Mouse (Mus musculus): Measurements from ENCODE around the gene Pitpnm2.

The Pitpnm2 gene

GRCm38 (mm10) chr5:124247986-124248626, 1.5 kb downstream of the Pitpnm2 start:
- DNase-seq (ENCODE audit: low spot score in 2 of 2), result no peak

- DNase-seq (ENCODE audit: low spot score in 2 of 2), result no peak
These were observed 2.3 kb downstream of the Pitpnm2 start for GRCm38 (mm10) chr5:124247296-124247695.

DNA sequence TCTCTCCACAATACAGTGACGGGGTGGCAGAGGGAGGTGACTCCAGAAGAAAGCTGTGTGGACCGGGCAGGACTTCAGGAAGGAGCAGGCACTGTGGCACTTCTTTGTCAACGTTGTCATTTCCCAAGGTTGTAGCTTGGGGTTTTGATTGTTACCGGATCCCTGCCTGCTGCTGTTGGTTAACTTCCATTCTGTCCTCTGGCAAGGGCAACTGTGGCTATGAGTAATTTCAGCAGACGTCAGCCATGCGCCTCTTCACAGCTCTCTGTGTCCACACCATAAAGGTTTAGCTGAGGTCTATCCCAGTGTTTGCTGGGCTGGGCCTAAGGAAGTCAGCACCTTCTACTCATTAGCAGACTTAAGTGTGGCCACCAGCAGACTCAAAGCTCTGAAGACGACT, 4.7 kb downstream of the Pitpnm2 start:
- DNase-seq (ENCODE audit: low spot score in 2 of 2), result no peak

DNA sequence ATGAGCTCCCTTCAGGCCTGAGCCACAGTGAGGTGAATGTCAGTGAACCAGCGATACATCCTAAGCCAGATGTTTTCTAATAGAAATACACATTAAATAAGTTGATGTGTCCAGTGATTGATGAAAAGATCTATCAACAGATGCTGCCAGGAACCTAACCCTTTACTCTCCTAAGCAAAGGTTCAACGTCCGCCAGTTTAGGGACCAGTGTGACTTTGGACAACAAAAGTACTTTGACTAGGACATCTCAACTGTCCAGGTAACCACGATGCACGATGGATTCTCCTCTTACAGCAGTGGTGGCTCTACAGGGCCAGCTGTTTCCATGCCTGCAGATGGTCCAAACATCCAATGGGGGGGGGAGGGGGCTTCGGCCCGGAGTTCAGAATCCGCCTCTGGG, 5.1 kb downstream of the Pitpnm2 start:
- no peak for DNase-seq (ENCODE audit: low spot score in 2 of 2)

DNA sequence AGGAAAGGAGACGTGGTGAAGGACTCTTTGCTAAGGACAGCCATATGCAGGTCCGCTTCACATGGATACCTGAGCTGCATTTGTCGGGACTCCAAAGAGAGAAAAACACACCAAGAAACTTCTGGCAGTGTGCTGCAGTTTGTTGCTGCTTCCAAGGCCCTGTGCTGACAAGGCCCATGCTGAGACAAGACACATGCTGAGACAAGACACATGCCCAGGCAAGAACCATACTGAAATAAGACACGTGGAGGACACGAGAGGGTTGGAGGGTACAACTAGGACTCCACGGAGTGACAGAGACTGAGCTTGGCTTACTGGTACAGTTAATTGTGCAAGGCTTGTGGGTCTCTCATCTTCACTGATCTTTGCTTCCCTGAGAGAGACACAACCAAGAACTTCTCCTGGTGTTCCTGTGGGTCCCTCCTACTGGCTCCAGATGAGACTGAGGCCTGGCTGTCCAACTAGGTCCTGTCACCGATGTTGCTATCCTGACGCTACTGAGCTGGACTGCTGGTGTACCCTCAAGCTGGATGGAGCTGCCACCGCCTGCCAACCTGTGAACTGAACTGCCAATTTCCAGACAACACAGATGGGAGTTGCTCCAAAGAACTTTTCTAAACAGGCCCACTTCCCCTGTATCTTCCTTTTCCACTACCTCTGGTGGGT, 6.2 kb downstream of the Pitpnm2 start:
- no peak for DNase-seq (ENCODE audit: low spot score in 2 of 2)

DNA sequence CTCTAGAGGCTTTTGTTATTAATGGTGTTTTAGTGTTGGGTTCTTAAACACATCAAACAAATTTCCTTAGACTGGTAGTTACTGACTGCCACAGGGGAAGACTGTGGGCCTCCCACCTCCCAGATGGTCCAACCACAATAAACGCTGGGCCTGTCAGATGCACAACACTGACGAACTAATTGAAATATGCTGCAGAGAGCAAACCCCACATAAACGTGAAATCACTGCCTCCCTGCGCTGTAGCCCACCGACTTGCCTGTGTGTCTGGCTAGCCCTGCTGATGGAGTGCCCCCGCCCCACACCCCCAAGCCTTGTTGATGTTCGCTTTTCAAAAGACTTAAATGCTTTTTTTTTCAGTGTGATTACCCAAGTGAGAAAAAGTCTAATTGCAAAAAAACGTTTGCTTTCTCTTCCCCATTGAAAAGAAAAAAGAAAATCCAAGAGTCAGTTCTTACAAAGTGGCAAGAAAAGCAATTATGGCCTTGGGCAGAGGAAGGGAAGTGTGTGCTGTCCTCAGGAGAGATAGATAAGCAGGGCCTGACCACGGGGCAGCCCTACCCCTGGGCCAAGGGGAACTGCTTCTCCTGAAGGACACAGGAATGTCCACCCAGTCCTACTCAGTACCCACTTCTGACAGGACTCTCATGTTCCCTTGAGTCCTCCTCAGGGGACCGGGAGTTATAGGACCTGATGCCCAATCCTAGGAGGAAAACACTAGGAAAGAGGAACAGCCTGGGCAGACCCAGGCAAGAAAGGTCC, 7.7 kb downstream of the Pitpnm2 start:
- no peak for DNase-seq (ENCODE audit: low spot score in 2 of 2)

DNA sequence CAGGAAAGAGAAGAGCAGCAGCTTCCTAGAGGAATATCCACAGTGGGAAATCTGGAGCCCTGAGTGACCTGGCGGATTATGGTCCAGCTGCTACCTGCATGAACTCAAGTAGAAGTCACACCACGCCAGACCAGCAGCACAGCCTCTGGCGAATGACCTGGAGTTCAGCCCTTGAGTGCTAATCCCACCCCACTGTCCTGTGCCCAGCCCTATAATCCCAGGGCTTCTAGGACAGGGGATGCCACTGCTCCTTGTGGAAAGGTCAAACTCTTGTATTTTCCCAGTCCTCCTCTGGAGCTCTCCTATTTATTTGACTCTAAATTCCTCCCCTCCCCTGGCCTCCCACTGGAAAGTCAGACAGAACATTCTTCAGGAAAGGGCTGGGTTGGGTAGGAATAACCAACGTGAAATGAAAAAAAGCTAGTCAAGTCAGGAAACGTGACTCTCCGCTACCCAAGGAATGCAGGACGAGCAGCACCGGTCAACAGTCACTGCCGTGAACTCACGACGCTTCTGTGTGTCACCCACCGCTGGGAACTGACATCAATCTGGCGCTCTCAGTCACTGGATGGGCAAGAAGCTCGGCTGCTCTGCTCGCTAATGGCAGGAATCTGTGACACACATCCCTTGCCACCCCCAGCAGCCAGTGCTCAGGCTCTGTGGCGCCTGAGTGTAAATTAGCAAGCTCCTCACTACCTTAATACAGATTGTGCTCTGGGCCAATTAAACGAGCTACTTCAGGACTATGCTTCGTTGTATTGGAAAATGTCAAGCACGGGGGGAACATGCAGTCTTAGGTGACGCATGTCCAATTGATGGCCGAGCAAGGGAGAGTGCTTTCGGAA, 8.5 kb downstream of the Pitpnm2 start:
- no peak for DNase-seq (ENCODE audit: low spot score in 2 of 2)

DNA sequence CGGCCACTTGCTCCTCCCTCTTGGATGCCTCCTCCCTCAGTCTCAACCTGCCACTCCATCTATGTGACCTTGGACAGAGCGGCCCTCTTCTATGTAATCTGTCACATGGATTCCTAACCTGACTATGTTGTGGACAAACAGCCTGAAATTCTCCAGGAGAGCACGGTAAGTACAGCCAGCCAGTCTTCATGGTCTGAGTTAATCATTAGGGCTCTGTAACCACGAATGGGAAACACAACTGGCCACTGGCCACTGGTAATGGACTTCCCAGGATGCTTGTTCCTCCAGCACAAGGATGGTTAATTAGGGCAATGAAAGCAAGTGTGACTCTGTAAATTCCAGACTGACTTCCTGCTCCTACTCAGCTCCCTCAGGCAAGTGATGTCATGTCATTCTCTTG, 13.4 kb downstream of the Pitpnm2 start:
- DNase-seq (ENCODE audit: low spot score in 2 of 2), result no peak

- no peak for DNase-seq (ENCODE audit: low spot score in 2 of 2)
These were observed 14.8 kb downstream of the Pitpnm2 start for GRCm38 (mm10) chr5:124234778-124235177.

- DNase-seq (ENCODE audit: low spot score in 2 of 2), result no peak
These were observed 15.5 kb downstream of the Pitpnm2 start for GRCm38 (mm10) chr5:124233874-124234661.

DNA sequence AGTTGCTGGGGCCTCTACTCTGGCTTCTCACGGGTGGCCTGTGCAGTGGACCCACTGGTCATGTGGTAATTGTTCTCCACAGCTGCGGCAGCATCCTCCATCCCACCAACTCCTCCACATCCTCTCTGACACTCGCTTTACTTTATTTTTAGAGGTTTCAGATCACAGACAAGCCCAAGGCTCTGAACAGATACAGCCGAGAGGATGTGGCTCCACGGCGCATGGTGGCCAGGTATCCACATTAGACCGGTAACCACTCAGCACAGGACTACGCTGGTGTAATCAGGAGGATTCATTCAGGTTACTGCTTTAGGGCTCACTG, 16.5 kb downstream of the Pitpnm2 start:
- no peak for DNase-seq (ENCODE audit: low spot score in 2 of 2)

DNA sequence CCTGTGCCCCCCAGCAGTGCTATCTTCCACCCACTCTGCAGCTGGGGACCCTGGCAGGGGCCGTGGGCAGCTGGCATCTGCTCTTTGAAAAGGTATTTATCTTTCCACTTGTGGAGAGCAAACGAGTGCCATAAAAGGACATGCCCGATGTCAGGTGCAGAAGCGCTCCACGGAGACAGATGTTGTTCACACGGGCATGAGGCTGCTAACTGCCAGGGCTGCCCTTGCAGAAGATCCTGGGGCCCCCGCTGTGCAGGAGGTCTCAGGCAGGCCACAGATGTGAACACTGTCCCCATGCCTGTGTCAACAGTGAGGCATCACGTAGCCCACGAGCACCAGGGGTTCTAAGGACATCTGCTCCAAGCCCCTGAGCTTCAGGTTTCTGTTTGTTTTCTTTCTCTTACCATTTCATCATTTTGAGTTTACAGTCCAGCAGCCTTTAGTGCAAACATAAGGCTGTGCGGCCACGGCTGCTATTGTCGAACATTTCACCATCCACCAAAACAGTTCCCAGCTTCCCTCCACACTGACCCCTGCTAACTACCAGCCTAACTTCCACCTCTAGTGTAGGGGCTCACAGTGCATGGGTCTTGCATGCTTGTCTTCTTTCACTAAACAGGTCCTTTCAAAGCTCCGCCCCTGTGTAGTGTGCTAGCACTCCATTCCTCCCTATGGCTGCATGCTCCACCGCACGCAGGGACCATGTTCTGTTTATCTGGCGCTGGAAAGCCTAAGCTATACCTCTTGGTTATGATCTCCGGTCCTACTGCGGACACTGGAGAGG, 17.0 kb downstream of the Pitpnm2 start:
- DNase-seq (ENCODE audit: low spot score in 2 of 2), result no peak

- no peak for DNase-seq (ENCODE audit: low spot score in 2 of 2)
These were observed 19.1 kb downstream of the Pitpnm2 start for GRCm38 (mm10) chr5:124230461-124230860.

DNA sequence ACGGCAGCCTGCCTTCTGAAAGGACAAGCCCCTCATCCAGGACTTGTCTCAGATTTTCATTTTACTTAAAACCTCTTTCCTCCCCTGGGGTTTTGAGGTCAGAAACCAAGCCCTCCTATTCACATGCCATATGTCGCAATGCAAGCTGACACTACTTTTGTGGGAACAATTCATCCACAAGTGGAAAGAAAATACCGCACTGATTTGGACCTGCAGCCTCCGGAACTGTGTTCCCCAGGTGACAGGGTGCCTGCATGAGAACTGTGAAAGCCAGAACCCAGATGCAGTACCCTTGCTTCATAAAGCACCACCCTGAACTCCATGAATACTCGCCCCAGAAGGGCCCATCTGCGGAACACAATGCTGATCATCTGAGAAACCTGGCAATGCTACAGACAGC, 22.4 kb downstream of the Pitpnm2 start:
- no peak for DNase-seq (ENCODE audit: low spot score in 2 of 2)

DNA sequence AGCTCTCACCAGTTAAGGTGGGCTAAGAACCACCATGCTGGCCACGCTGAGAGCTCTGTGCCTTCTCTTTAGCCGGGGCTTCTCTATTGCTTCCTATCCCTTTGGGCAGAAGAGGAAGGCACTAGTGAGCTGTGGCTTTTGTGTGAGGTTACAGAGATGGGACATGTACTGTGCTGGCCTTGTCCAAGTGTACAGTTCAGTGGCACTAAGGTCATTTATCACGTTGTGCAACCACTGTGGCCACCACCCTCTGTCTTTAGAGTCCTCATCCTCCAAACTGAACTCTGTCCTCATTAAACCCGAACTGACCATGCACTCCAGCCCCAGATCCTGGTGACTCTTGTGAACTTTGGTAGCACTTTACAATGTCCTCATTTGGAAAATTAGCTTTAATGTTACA, 23.1 kb downstream of the Pitpnm2 start:
- no peak for DNase-seq (ENCODE audit: low spot score in 2 of 2)

- DNase-seq (ENCODE audit: low spot score in 2 of 2), result no peak
These were observed 23.7 kb downstream of the Pitpnm2 start for GRCm38 (mm10) chr5:124225891-124226290.

DNA sequence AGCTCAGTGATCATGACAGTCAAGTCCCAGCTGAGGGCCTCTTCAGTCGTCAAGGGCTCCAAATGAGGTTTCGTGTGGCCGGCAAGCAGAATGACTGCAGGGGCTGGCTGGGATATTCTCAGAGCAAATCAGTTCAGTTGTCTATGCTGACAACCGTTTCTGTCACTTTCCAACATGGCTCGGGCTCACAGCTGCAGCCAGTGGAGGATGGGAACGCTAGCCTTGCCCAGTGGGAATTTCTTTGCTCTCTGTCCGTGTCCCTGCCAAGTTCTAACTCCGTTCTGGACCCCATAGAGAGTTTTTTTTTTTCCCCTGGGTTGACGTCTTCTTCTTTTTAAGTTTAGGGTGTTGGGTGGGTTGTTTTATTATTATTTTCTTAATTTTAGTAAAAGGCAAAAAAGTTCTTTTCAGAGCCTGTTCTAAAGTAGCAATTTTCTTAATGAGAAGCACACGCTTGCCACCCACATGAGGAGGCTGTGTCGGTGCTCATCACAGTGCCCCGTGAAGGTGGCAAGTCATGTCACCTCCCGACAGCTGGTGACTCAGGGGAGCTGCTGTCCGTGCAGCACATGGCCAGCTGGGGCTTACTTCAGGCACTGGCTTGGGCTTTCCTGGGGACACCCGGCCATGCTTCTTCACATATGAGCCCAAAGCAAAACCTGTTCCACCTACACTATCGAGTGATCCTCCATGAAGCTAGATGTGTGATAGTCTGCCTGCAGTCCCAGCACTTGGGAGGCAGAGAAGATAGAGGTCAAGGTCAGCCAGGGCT, 25.1 kb downstream of the Pitpnm2 start:
- no peak for DNase-seq (ENCODE audit: low spot score in 2 of 2)

GRCm38 (mm10) chr5:124223574-124223973, 26.0 kb downstream of the Pitpnm2 start:
- DNase-seq (ENCODE audit: low spot score in 2 of 2), result no peak

GRCm38 (mm10) chr5:124222696-124223095, 26.9 kb downstream of the Pitpnm2 start:
- no peak for DNase-seq (ENCODE audit: low spot score in 2 of 2)

- no peak for DNase-seq (ENCODE audit: low spot score in 2 of 2)
These were observed 27.9 kb downstream of the Pitpnm2 start for GRCm38 (mm10) chr5:124221736-124222040.
